Mouse (Mus musculus): ENCODE measurements around the gene Pbld1. TPM values are rescaled to one million over a fixed set of nuclear protein-coding genes. Genes with fewer than 3 reads are reported as not detected.
A peak's percentile ranks its signal among the peaks of the same experiment; 100 is the strongest.

Pbld1 gene
- polyA plus RNA-seq, 1 experiment from 2014 or later = 0.64 TPM

DNA sequence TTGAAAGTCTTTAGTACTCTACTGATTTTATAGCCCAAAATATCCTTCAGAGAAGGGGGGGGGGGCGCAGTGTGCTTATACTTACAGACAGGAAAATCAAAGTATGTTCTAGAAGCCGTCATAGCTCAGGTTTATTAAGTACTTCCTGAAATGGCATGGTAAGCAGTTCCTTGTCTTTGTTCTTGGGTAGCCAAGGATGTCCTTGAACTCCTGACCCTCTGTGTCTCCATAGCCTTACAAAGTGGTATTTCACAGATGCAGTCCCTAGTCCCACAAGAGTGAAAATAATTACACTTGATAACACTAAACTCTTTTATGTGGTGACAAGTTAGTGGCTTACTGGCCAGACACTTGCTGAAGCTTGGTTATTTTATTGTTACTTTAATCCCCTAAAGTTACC is 34.9 kb upstream of the Pbld1 start:
- peak overlapping the region; percentile 100 for H3K27ac ChIP-seq
- peak overlapping the region; percentile 89 for H3K4me3 ChIP-seq
- H3K36me3 ChIP-seq = no peaks in the 10 kb centered on the region
- H3K9me3 ChIP-seq (replicated peaks) = no peaks in the 10 kb centered on the region
- WGBS = 29% methylated on average over 2 of the region's 2 CpGs
- H3K27me3 ChIP-seq = no peaks in the 10 kb centered on the region
- ATAC-seq (replicated peaks; ENCODE audit: insufficient number of reproducible peaks, insufficient read depth, low FRiP score, low read depth) = no peak
- peak overlapping the region; percentile 78 for H3K4me2 ChIP-seq
- H3K9ac ChIP-seq = peak overlapping the region; percentile 95; the same call in 1 of the 2 replicates
- H3K4me1 ChIP-seq (replicated peaks) = peaks cover 23% of the 10 kb centered on the region

DNA sequence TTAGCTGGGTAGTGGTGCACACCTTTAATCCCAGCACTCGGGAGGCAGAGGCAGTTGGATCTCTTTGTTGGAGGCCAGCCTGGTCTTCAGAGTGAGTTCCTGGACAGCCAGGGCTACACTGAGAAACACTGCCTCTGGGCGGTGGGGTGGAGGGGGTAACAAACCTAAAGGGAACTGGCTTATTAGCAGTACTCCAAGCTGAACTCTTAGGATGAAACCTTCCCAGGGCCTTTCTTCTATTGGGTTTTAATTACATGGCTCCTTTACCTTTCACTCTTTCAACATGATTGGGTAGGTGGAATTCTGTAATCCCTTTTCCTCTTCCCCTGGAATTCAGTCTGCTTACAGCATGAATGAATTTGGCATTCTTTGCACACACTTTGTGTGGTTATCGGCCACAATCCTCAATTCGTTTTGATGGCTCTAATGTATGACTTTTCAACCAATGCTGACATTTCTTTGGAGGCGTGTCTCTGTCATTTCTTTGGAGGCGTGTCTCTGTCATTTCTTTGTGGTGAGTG is 34.4 kb upstream of the Pbld1 start:
- Histone ChIP-seq H3K27ac (peak overlapping the region; percentile 100), H3K36me3 (no peaks in the 10 kb centered on the region), H3K4me1 (replicated peaks) (peaks cover 22% of the 10 kb centered on the region), H3K4me3 (0 out of 2 replicates have a peak overlapping the region, but pooled peaks have one; percentile 89), H3K9ac (no peak overlapping the region), H3K4me2 (peak overlapping the region; percentile 78; the same call in 1 of the 2 replicates), H3K27me3 (no peaks in the 10 kb centered on the region), H3K9me3 (replicated peaks) (no peaks in the 10 kb centered on the region)
- no peak for ATAC-seq (replicated peaks; ENCODE audit: insufficient number of reproducible peaks, insufficient read depth, low FRiP score, low read depth)
- 71% methylated on average over 6 of the region's 6 CpGs for WGBS

DNA sequence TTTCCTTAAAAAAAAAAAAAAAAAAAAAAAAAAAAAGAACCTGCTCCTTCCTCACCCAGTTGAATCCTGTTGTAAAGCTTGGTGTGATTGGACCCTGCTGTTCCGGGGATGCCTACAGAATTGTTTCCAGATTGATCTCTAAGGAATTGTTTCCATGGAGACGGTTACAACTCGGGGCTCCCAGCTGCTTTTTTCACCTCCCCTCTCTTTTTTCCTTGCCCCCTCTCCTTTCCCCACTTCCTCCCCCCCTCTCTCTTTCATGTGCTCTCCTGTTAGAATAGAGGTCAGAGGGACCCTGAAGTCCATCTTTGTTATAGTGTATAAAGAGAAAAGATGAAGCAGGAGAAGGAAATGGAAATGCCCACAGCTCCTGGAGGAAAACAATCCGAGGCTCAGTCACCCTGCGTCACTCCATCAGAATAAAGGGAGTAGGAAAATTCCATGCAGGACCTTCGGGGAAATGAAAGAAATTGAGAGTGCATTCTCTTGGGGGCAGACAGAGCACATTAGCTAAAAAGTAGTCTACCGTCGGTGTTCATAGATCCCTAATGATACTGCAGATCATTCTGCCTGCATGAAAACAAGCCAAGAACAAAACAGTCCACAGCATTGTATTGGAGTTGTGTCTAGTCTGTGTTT is 33.7 kb upstream of the Pbld1 start:
- H3K4me1 ChIP-seq (replicated peaks) = peaks cover 16% of the 10 kb centered on the region
- no peak overlapping the region for H3K4me3 ChIP-seq
- H3K4me2 ChIP-seq = no peak overlapping the region
- H3K9ac ChIP-seq = no peak overlapping the region
- H3K9me3 ChIP-seq (replicated peaks) = no peaks in the 10 kb centered on the region
- no peaks in the 10 kb centered on the region for H3K27me3 ChIP-seq
- H3K27ac ChIP-seq = no peak overlapping the region
- 57% methylated on average over 8 of the region's 8 CpGs for WGBS
- no peaks in the 10 kb centered on the region for H3K36me3 ChIP-seq
- ATAC-seq (replicated peaks; ENCODE audit: insufficient number of reproducible peaks, insufficient read depth, low FRiP score, low read depth) = no peak

DNA sequence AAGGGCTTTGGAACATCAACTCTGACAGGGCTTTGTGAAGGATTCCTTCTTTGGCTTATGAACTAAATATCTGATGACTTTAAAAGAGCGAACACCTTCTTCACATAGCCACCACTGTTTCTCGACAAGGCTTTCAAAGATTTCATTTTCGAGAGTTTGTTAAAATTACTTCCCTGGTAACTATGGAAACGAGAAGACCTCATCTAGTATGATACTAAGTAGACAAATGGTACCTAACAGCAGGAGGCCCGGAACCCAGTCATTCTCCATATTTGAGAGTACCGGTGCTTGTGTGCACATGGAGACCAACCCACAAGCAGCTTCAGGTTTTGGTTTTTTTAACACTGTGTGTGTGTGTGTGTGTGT is 33.2 kb upstream of the Pbld1 start:
- Histone ChIP-seq H3K9ac (no peak overlapping the region), H3K4me1 (replicated peaks) (peaks cover 13% of the 10 kb centered on the region), H3K27ac (no peak overlapping the region), H3K4me2 (no peak overlapping the region), H3K4me3 (no peak overlapping the region), H3K9me3 (replicated peaks) (no peaks in the 10 kb centered on the region), H3K36me3 (no peaks in the 10 kb centered on the region), H3K27me3 (no peaks in the 10 kb centered on the region)
- no peak for ATAC-seq (replicated peaks; ENCODE audit: insufficient number of reproducible peaks, insufficient read depth, low FRiP score, low read depth)
- 87% methylated on average over 6 of the region's 6 CpGs for WGBS

DNA sequence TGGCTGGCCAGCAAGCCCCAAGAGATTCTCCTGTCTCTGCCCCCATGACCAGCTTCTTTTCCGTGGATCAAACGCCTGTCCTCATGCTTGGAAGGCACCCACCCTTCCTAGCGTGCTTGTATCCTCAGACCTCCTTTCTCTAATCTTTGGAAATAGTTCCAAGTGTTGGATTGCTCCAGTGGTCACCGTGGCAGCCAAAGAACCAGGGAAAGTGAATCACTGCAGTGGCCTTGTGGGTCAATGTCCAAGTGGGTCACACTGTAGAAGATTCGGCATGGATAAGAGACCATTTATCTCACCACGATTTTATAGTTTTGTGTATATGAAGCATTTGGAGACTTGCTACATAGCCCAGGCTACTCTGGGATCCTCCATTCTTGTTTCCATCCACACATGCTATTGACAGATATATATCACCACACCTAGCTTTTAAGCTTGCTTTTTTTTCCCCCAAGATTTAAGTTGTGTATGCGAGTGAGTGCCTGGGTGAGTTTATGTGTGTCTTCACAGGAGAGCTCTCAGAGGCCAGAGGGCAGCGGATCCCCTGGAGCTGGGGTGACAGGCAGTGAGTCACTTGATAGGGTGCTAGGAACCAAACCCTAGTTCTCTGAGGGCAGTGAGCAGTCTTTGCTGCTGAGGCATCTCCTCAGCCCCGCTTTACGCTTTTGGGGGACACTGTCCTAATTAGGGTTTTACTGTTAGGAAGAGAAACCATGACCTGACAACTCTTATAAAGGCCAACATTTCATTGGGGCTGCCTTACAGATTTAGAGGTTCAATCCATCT is 32.4 kb upstream of the Pbld1 start:
- 88% methylated on average over 10 of the region's 10 CpGs for WGBS
- no peak overlapping the region for H3K4me3 ChIP-seq
- no peak overlapping the region for H3K9ac ChIP-seq
- H3K4me1 ChIP-seq (replicated peaks) = peaks cover 8% of the 10 kb centered on the region
- no peaks in the 10 kb centered on the region for H3K27me3 ChIP-seq
- H3K9me3 ChIP-seq (replicated peaks) = no peaks in the 10 kb centered on the region
- no peak overlapping the region for H3K4me2 ChIP-seq
- no peaks in the 10 kb centered on the region for H3K36me3 ChIP-seq
- H3K27ac ChIP-seq = no peak overlapping the region
- no peak for ATAC-seq (replicated peaks; ENCODE audit: insufficient number of reproducible peaks, insufficient read depth, low FRiP score, low read depth)

DNA sequence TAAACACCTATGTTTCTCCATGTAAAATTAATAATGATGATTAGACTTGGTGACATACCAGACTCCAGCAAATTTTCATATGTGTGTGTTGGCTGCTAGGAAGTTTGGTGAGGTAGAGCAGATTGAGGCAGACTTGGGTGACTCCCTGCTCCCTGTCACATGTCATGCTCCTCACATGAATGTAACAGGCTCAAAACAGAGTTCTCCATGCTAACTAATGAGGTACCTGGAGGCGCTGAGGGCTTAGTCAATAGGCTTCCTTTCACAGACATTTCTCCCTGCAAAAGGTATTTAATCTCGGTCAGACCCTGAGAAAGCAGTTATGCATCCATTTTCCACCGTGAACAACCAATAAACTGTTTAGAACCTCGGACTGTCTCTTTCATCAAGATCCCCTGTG is 31.6 kb upstream of the Pbld1 start:
- Histone ChIP-seq H3K4me2 (no peak overlapping the region), H3K9ac (no peak overlapping the region), H3K27me3 (no peaks in the 10 kb centered on the region), H3K4me1 (replicated peaks) (peaks cover 8% of the 10 kb centered on the region), H3K9me3 (replicated peaks) (no peaks in the 10 kb centered on the region), H3K27ac (no peak overlapping the region), H3K4me3 (no peak overlapping the region), H3K36me3 (no peaks in the 10 kb centered on the region)
- 79% methylated on average over 4 of the region's 4 CpGs for WGBS
- ATAC-seq (replicated peaks; ENCODE audit: insufficient number of reproducible peaks, insufficient read depth, low FRiP score, low read depth) = no peak

DNA sequence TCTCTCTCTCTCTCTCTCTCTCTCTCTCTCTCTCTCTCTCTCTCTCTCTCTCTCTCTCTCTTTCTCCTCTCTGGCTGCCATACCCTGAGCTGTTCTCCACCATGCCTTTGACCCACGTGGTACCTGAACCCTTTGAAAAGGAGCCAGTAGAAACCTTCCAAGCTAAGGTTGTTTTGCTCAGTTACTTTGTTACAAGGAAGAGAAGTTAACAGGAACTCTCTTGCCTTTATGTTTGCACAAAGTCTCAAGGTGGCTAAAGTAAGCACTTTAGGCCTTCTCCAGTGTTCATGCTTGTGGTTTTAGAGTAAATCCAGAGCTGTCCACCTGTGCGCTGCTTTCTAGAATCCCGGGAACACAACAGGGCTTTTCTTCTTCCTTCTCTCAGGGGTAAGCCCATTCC is 27.7 kb upstream of the Pbld1 start:
- Histone ChIP-seq H3K27me3 (no peaks in the 10 kb centered on the region), H3K36me3 (no peaks in the 10 kb centered on the region), H3K4me3 (no peak overlapping the region), H3K9ac (no peak overlapping the region), H3K27ac (no peak overlapping the region), H3K9me3 (replicated peaks) (no peaks in the 10 kb centered on the region), H3K4me1 (replicated peaks) (no peaks in the 10 kb centered on the region), H3K4me2 (no peak overlapping the region)
- 82% methylated on average over 3 of the region's 3 CpGs for WGBS
- no peak for ATAC-seq (replicated peaks; ENCODE audit: insufficient number of reproducible peaks, insufficient read depth, low FRiP score, low read depth)

DNA sequence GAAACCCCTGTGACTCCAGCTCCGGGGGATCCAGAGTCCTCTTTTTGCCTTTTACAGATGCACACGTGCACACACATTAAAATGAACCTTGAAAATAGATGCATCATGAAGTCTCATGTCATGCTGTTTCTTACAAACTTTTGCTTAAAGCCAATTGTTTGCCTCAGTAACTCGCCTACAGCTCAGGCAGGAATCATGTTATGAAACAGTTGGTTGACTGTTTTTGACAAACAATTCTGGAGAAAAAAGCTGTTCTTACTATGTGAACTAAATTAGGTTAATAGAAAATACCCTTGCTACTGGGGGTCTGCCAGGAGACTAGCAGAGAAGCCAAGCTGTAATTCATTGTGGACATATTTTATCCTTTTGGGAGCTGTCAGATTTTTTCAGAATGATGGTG is 27.0 kb upstream of the Pbld1 start:
- no peak overlapping the region for H3K4me3 ChIP-seq
- H3K36me3 ChIP-seq = no peaks in the 10 kb centered on the region
- no peaks in the 10 kb centered on the region for H3K9me3 ChIP-seq (replicated peaks)
- WGBS = 72% methylated on average over 3 of the region's 3 CpGs
- no peaks in the 10 kb centered on the region for H3K4me1 ChIP-seq (replicated peaks)
- no peak for ATAC-seq (replicated peaks; ENCODE audit: insufficient number of reproducible peaks, insufficient read depth, low FRiP score, low read depth)
- H3K4me2 ChIP-seq = no peak overlapping the region
- H3K27me3 ChIP-seq = no peaks in the 10 kb centered on the region
- no peak overlapping the region for H3K9ac ChIP-seq
- H3K27ac ChIP-seq = no peak overlapping the region

DNA sequence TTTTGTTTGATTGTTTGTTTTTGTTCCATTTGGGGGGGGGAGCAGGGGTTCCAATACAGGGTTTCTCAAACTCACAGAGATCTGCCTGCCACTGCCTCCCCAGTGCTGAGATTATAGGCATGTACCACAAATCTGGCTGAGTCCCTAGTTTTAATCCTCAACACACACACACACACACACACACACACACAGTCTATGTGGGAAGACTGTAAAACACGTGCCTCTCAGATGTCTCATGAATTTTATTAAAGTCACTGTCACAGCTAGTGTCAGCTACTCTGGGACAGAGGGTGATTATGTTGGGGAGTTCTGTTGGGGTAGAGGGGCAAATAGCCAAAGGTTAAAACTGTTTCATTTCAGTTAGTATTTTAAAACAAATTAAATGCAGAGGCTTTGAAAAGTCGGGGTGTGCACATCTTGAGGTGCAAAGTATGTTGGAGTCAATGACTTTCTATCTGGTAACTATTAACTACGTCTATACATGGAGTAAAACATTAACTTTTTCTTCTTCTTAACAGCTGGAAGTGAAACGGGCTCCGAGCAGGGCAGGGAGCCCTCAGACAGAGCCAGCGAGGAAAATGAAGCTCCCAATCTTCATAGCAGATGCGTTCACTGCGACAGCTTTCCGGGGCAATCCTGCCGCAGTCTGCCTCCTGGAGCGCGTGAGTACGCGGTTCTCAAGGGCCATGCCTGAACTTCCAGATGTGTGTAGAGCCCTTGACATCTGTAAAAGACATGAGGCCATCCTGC is 21.2 kb upstream of the Pbld1 start:
- peaks cover 3% of the 10 kb centered on the region; the same call in 1 of the 2 replicates for H3K4me1 ChIP-seq (replicated peaks)
- H3K4me3 ChIP-seq = no peak overlapping the region
- no peaks in the 10 kb centered on the region for H3K36me3 ChIP-seq
- no peaks in the 10 kb centered on the region for H3K27me3 ChIP-seq
- H3K9ac ChIP-seq = no peak overlapping the region
- H3K9me3 ChIP-seq (replicated peaks) = no peaks in the 10 kb centered on the region
- no peak for ATAC-seq (replicated peaks; ENCODE audit: insufficient number of reproducible peaks, insufficient read depth, low FRiP score, low read depth)
- WGBS = 74% methylated on average over 14 of the region's 14 CpGs
- H3K27ac ChIP-seq = no peak overlapping the region
- no peak overlapping the region for H3K4me2 ChIP-seq

DNA sequence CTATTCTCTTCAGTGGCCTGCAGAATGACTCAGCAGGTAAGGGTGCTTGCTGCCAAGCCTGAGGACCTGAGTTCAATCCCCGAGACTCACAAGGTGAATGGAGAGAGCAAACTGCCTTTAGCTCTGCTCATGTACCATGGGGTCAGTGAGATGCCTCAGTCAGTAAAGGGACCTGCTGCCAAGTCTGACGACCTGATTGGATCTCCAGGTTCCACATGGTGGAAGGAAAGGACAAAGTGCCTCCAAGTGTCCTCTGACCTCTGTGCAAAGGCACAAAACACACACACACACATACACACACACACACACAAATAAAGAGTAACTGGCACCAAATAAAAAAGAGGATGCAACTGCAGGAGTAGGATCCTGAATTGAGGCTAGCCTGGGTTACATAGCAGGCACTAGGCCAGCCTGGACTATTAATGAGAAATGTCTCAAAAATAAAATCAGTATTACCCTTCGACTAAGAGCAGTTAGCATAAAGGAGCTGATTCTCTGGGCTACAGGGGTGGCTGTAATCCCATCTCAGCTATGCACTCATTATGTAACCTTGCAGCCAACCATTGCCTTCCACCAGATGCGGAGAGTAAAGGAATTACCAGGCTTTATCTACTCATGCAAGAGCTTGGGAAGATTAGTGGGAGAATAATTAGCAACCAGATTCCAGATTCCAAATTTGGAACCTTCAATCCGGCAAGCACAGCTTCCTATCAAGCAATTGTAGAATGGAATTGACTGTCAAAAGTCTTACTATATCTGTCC is 19.9 kb upstream of the Pbld1 start:
- Histone ChIP-seq H3K27ac (0 out of 2 replicates have a peak overlapping the region, but pooled peaks have one; percentile 10), H3K9me3 (replicated peaks) (no peaks in the 10 kb centered on the region), H3K9ac (no peak overlapping the region), H3K27me3 (no peaks in the 10 kb centered on the region), H3K4me1 (replicated peaks) (peaks cover 6% of the 10 kb centered on the region; the same call in 1 of the 2 replicates), H3K4me3 (no peak overlapping the region), H3K36me3 (no peaks in the 10 kb centered on the region), H3K4me2 (no peak overlapping the region)
- 0 out of 2 replicates have a peak, but pooled peaks have one; percentile 43 for ATAC-seq (replicated peaks; ENCODE audit: insufficient number of reproducible peaks, insufficient read depth, low FRiP score, low read depth)
- WGBS = 50% methylated on average over 5 of the region's 5 CpGs

DNA sequence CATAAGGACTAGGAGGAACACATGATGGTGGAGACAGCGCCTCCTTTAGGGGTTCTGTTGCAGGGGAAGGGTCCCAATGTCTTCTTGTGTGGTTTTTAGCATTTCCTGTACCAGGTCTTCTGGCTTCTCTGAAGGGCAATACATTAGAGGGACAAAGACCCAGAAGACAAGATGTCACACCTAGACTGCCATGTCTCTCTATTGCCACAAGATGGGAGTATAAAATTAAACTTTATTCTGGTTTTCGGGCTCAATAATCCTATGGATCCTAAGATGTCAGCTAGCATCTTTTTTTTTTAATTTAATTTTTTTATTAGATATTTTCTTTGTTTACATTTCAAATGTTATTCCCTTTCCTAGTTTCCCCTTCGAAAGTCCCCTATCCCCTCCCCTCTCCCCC is 16.8 kb upstream of the Pbld1 start:
- Histone ChIP-seq H3K9me3 (replicated peaks) (no peaks in the 10 kb centered on the region), H3K9ac (no peak overlapping the region), H3K4me1 (replicated peaks) (peaks cover 6% of the 10 kb centered on the region; the same call in 1 of the 2 replicates), H3K4me2 (no peak overlapping the region), H3K36me3 (no peaks in the 10 kb centered on the region), H3K27me3 (no peaks in the 10 kb centered on the region), H3K27ac (no peak overlapping the region), H3K4me3 (no peak overlapping the region)
- ATAC-seq (replicated peaks; ENCODE audit: insufficient number of reproducible peaks, insufficient read depth, low FRiP score, low read depth) = no peak
- 64% methylated on average over 3 of the region's 3 CpGs for WGBS

Data from heart, embryonic 15.5 days (tissue).